Mouse (Mus musculus) macrophage (primary cell): ENCODE data around the gene Rhoc. TPM values are rescaled to one million over a fixed set of nuclear protein-coding genes. Genes with fewer than 3 reads are reported as not detected.
A peak's percentile ranks its signal among the peaks of the same experiment; 100 is the strongest.
"Not testable (repeated sequence)": the region's sequence is repeated elsewhere in the genome, so short reads cannot be mapped to it uniquely, and the experiment has no call there.

Experiments used
- H3K27ac ChIP-seq: fragments of 350-480 bp; formaldehyde crosslinking; 2 replicates; pipeline ENCODE4 v1.9.0; 2021
- H3K36me3 ChIP-seq: fragments of 350-480 bp; formaldehyde crosslinking; 2 replicates; pipeline ENCODE4 v1.9.0; 2021; ENCODE audit errors: inconsistent target
- H3K4me3 ChIP-seq: fragments of 350-480 bp; formaldehyde crosslinking; 2 replicates; pipeline ENCODE4 v1.9.0; 2021; ENCODE audit errors: inconsistent target
- H3K79me2 ChIP-seq: fragments of 350-480 bp; formaldehyde crosslinking; 2 replicates; pipeline ENCODE4 v1.9.0; 2021; ENCODE audit errors: inconsistent target
- WGBS: methylation state at CpG from one replicate; pipeline ENCODE4 v1.1.7; 2026; ENCODE audit warnings: inconsistent platforms; ENCODE audit not compliant: missing documents; 5-methylcytosine and 5-hydroxymethylcytosine counted together
- polyA plus RNA-seq: library from polyadenylated mRNA; stranded (reverse); fragments of 250-400 nt; gene quantifications from 3 replicates; pipeline ENCODE4 v1.2.4, GENCODE M21; 2018; ENCODE audit warnings: inconsistent platforms
- total RNA-seq, 78 experiments: library from RNA; depleted of rRNA; stranded (reverse); fragments of 250-400 nt; gene quantifications; 1 replicate in 9 of 78; 2 replicates in 24 of 78; 3 replicates in 43 of 78; 4 replicates in 2 of 78; pipeline ENCODE4 v1.2.4; 2018; ENCODE audit warnings: inconsistent platforms in 56 of 78

The Rhoc gene
- total RNA-seq (2018; cell fraction: chromatin; rRNA removed) = 10 to 100 TPM in 16 of 26 experiments, 1 to 10 TPM in 10; 1.5 to 65.1 (median 14.0) TPM
- 100 to 1,000 TPM in 3 of 26 experiments, 10 to 100 TPM in 23; 30.2 to 124 (median 59.7) TPM for total RNA-seq (2018; cell fraction: cytosol; rRNA removed)
- 10 to 100 TPM in 25 of 26 experiments, 1 to 10 TPM in 1; 9.5 to 73.8 (median 23.2) TPM for total RNA-seq (2018; cell fraction: nucleus; rRNA removed)
- polyA plus RNA-seq = 52.1 to 126 TPM (median 83.9 TPM) in 3 replicates

GRCm38 (mm10) chr3:104788075-104788474 is at the start of gene Rhoc:
TSS of gene Rhoc (plus strand) at chr3:104788375.
- WGBS = 81% methylated on average over 3 of the region's 3 CpGs
- peak within 1 kb of the TSS; percentile 51 for H3K4me3 ChIP-seq
- no peaks in the 10 kb centered on the region for H3K79me2 ChIP-seq
- no peaks in the 10 kb centered on the region for H3K36me3 ChIP-seq
- no peak within 1 kb of the TSS for H3K27ac ChIP-seq

GRCm38 (mm10) chr3:104741954-104742353 is 46.2 kb upstream of the Rhoc start:
- 93% methylated on average over 3 of the region's 3 CpGs for WGBS
- Histone ChIP-seq H3K79me2 (no peaks in the 10 kb centered on the region), H3K36me3 (no peaks in the 10 kb centered on the region), H3K4me3 (no peak overlapping the region), H3K27ac (no peak overlapping the region)

- no peaks in the 10 kb centered on the region for H3K36me3 ChIP-seq
- no peak overlapping the region for H3K4me3 ChIP-seq
- 75% methylated on average over 1 of the region's 1 CpGs for WGBS
- H3K79me2 ChIP-seq = no peaks in the 10 kb centered on the region
- no peak overlapping the region for H3K27ac ChIP-seq
Measured at GRCm38 (mm10) chr3:104743161-104743560, 45.0 kb upstream of the Rhoc start.

- Histone ChIP-seq H3K36me3 (no peaks in the 10 kb centered on the region), H3K4me3 (no peak overlapping the region), H3K79me2 (no peaks in the 10 kb centered on the region), H3K27ac (no peak overlapping the region)
- WGBS = 10% methylated on average over 1 of the region's 1 CpGs
Measured at GRCm38 (mm10) chr3:104743864-104744263, 44.3 kb upstream of the Rhoc start.

- H3K79me2 ChIP-seq, H3K36me3 ChIP-seq, H3K4me3 ChIP-seq, H3K27ac ChIP-seq: not testable (repeated sequence)
- 21% methylated on average over 22 of the region's 25 CpGs for WGBS
Measured at GRCm38 (mm10) chr3:104752845-104753244, 35.3 kb upstream of the Rhoc start.

- H3K27ac ChIP-seq = no peak overlapping the region
- no peaks in the 10 kb centered on the region for H3K79me2 ChIP-seq
- WGBS = 4% methylated on average over 26 of the region's 27 CpGs
- no peak overlapping the region for H3K4me3 ChIP-seq
- no peaks in the 10 kb centered on the region for H3K36me3 ChIP-seq
Measured at GRCm38 (mm10) chr3:104758406-104758805, 29.8 kb upstream of the Rhoc start.

- no peak overlapping the region for H3K4me3 ChIP-seq
- WGBS = 26% methylated on average over 5 of the region's 5 CpGs
Measured at GRCm38 (mm10) chr3:104758869-104759268, 29.3 kb upstream of the Rhoc start.

GRCm38 (mm10) chr3:104762103-104762863 is 25.9 kb upstream of the Rhoc start:
- H3K79me2 ChIP-seq, H3K36me3 ChIP-seq, H3K4me3 ChIP-seq, H3K27ac ChIP-seq: not testable (repeated sequence)
- WGBS = 82% methylated on average over 13 of the region's 20 CpGs

More at GRCm38 (mm10) chr3:104758869-104759268, 29.3 kb upstream of the Rhoc start:
- no peaks in the 10 kb centered on the region for H3K79me2 ChIP-seq
- H3K27ac ChIP-seq = no peak overlapping the region
- no peaks in the 10 kb centered on the region for H3K36me3 ChIP-seq

- 29% methylated on average over 4 of the region's 4 CpGs for WGBS
- Histone ChIP-seq H3K36me3 (no peaks in the 10 kb centered on the region), H3K79me2 (no peaks in the 10 kb centered on the region), H3K27ac (no peak overlapping the region), H3K4me3 (no peak overlapping the region)
Measured at GRCm38 (mm10) chr3:104765021-104765420, 23.2 kb upstream of the Rhoc start.

GRCm38 (mm10) chr3:104767141-104767540 is 21.0 kb upstream of the Rhoc start:
- H3K4me3 ChIP-seq = no peak overlapping the region
- no peaks in the 10 kb centered on the region for H3K36me3 ChIP-seq
- H3K79me2 ChIP-seq = no peaks in the 10 kb centered on the region
- H3K27ac ChIP-seq = 0 out of 2 replicates have a peak overlapping the region, but pooled peaks have one; percentile 21
- WGBS = 53% methylated on average over 2 of the region's 2 CpGs

- WGBS = 63% methylated on average over 4 of the region's 4 CpGs
- Histone ChIP-seq H3K79me2 (no peaks in the 10 kb centered on the region), H3K36me3 (no peaks in the 10 kb centered on the region), H3K27ac (0 out of 2 replicates have a peak overlapping the region, but pooled peaks have one; percentile 21), H3K4me3 (no peak overlapping the region)
Measured at GRCm38 (mm10) chr3:104767716-104768115, 20.5 kb upstream of the Rhoc start.

- no peaks in the 10 kb centered on the region for H3K79me2 ChIP-seq
- WGBS = 94% methylated on average over 3 of the region's 3 CpGs
- no peaks in the 10 kb centered on the region for H3K36me3 ChIP-seq
- H3K27ac ChIP-seq = no peak overlapping the region
- no peak overlapping the region for H3K4me3 ChIP-seq
Measured at GRCm38 (mm10) chr3:104769135-104769534, 19.0 kb upstream of the Rhoc start.

- no peaks in the 10 kb centered on the region for H3K36me3 ChIP-seq
- no peaks in the 10 kb centered on the region for H3K79me2 ChIP-seq
- 83% methylated on average over 10 of the region's 10 CpGs for WGBS
- no peak overlapping the region for H3K27ac ChIP-seq
- no peak overlapping the region for H3K4me3 ChIP-seq
Measured at GRCm38 (mm10) chr3:104770035-104770434, 18.1 kb upstream of the Rhoc start.

GRCm38 (mm10) chr3:104770918-104771317 is 17.3 kb upstream of the Rhoc start:
- 98% methylated on average over 3 of the region's 3 CpGs for WGBS
- Histone ChIP-seq H3K27ac (no peak overlapping the region), H3K36me3 (no peaks in the 10 kb centered on the region), H3K79me2 (no peaks in the 10 kb centered on the region), H3K4me3 (no peak overlapping the region)

- H3K36me3 ChIP-seq = no peaks in the 10 kb centered on the region
- WGBS = 63% methylated on average over 6 of the region's 6 CpGs
- H3K4me3 ChIP-seq = no peak overlapping the region
- no peak overlapping the region for H3K27ac ChIP-seq
- H3K79me2 ChIP-seq = no peaks in the 10 kb centered on the region
Measured at GRCm38 (mm10) chr3:104771460-104771859, 16.7 kb upstream of the Rhoc start.
